Mouse (Mus musculus): ENCODE results near the gene Zc3h7b. TPM values are rescaled to one million over a fixed set of nuclear protein-coding genes. Genes with fewer than 3 reads are reported as not detected.

Gene Zc3h7b
- polyA plus RNA-seq (2012; rRNA removed) = 5.5 and 6.2 TPM in 2 replicates

GRCm38 (mm10) chr15:81744992-81745600 is at the start of gene Zc3h7b, which contains the start of gene Rangap1:
Gene Zc3h7b (plus strand): TSS chr15:81745057.
Gene Rangap1 (minus strand): TSS chr15:81745530.

GRCm38 (mm10) chr15:81697175-81697574 is 47.7 kb upstream of the Zc3h7b start, which contains the start of gene Chadl:
Gene Chadl (minus strand): TSS chr15:81697287.

GRCm38 (mm10) chr15:81802001-81802890 is 57.4 kb downstream of the Zc3h7b start, which contains the start of gene Tef:
Gene Tef (plus strand): TSS chr15:81802421.

Other genes with a start within 250 kb of the Zc3h7b start
- gene Ep300, start 159.7 kb upstream of the Zc3h7b start, polyA plus RNA-seq (2012; rRNA removed) = 10.8 and 13.3 TPM in 2 replicates
- gene L3mbtl2, start 81.2 kb upstream of the Zc3h7b start, polyA plus RNA-seq (2012; rRNA removed) = 10.0 and 11.0 TPM in 2 replicates
- gene Chadl, start 47.8 kb upstream of the Zc3h7b start, polyA plus RNA-seq (2012; rRNA removed) = 0.13 and 0.16 TPM in 2 replicates
- gene Rangap1, start 473 bp downstream of the Zc3h7b start, polyA plus RNA-seq (2012; rRNA removed) = 52.0 and 53.9 TPM in 2 replicates
- 5.4 and 5.6 TPM in 2 replicates for gene Tef, start 57.4 kb downstream of the Zc3h7b start, polyA plus RNA-seq (2012; rRNA removed)
- gene Tob2, start 113.7 kb downstream of the Zc3h7b start, polyA plus RNA-seq (2012; rRNA removed) = 4.9 and 5.1 TPM in 2 replicates
- gene Phf5a, start 126.9 kb downstream of the Zc3h7b start, polyA plus RNA-seq (2012; rRNA removed) = 68.4 and 75.6 TPM in 2 replicates
- gene Aco2, start 127.3 kb downstream of the Zc3h7b start, polyA plus RNA-seq (2012; rRNA removed) = 76.9 and 83.5 TPM in 2 replicates
- 13.7 and 15.6 TPM in 2 replicates for gene Polr3h, start 181.2 kb downstream of the Zc3h7b start, polyA plus RNA-seq (2012; rRNA removed)
- gene Csdc2, start 191.7 kb downstream of the Zc3h7b start, polyA plus RNA-seq (2012; rRNA removed) = 0.39 and 0.53 TPM in 2 replicates
- 20.8 and 25.1 TPM in 2 replicates for gene Pmm1, start 215.9 kb downstream of the Zc3h7b start, polyA plus RNA-seq (2012; rRNA removed)
- gene 1700029P11Rik, start 235.5 kb downstream of the Zc3h7b start, polyA plus RNA-seq (2012; rRNA removed) = not detected in 2 replicates
- gene Xrcc6, start 242.8 kb downstream of the Zc3h7b start, polyA plus RNA-seq (2012; rRNA removed) = 25.7 and 26.3 TPM in 2 replicates

Data from liver, embryonic 14 days (tissue).